Mouse (Mus musculus) heart, embryonic 12.5 days (tissue): ENCODE results near the gene Tubgcp2. TPM values are rescaled to one million over a fixed set of nuclear protein-coding genes. Genes with fewer than 3 reads are reported as not detected.

Source experiments
- ATAC-seq: fragments of 200-750 bp; cut with Nextera tagmentation; 2 replicates; pipeline ENCODE4 v1.8.0; 2017; ENCODE audit warnings: moderate TSS enrichment, moderate library complexity; ENCODE audit not compliant: insufficient number of reproducible peaks, low FRiP score
- H3K27ac ChIP-seq: fragments of 300-500 bp; sonication (generic); 2 replicates; pipeline ENCODE4 v1.5.1; 2016; ENCODE audit warnings: mild to moderate bottlenecking, moderate library complexity; ENCODE audit not compliant: poor library complexity, severe bottlenecking
- H3K27me3 ChIP-seq: fragments of 300-500 bp; sonication (generic); replicated peaks from 2 replicates; pipeline ENCODE4 v1.6.1; 2016; ENCODE audit warnings: mild to moderate bottlenecking, moderate library complexity
- H3K36me3 ChIP-seq: fragments of 300-500 bp; sonication (generic); 2 replicates; pipeline ENCODE4 v1.6.1; 2016; ENCODE audit warnings: mild to moderate bottlenecking, moderate library complexity
- H3K4me1 ChIP-seq: fragments of 300-500 bp; sonication (generic); replicated peaks from 2 replicates; pipeline ENCODE4 v1.6.1; 2016; ENCODE audit warnings: mild to moderate bottlenecking
- H3K4me2 ChIP-seq: fragments of 300-500 bp; sonication (generic); 2 replicates; pipeline ENCODE4 v1.6.1; 2016; ENCODE audit warnings: mild to moderate bottlenecking, moderate library complexity
- H3K4me3 ChIP-seq: fragments of 300-500 bp; sonication (generic); 2 replicates; pipeline ENCODE4 v1.5.1; 2016; ENCODE audit warnings: mild to moderate bottlenecking
- H3K9ac ChIP-seq: fragments of 300-500 bp; sonication (generic); 2 replicates; pipeline ENCODE4 v1.6.1; 2016; ENCODE audit warnings: mild to moderate bottlenecking, moderate library complexity
- H3K9me3 ChIP-seq: fragments of 300-500 bp; sonication (generic); replicated peaks from 2 replicates; pipeline ENCODE4 v1.6.1; 2016; ENCODE audit warnings: mild to moderate bottlenecking, moderate library complexity
- WGBS: fragments of 180-500 bp; shearing (Covaris S2); methylation state at CpG from one replicate; pipeline ENCODE4 v1.1.7; 2016; 5-methylcytosine and 5-hydroxymethylcytosine counted together
- polyA plus RNA-seq: library from polyadenylated mRNA; unstranded; fragments of >200 nt; fragmentation: Nextera tagmentation; extraction: Ambion mirVana; gene quantifications from 2 replicates; pipeline ENCODE4 v1.2.1, GENCODE M21; 2016

The Tubgcp2 gene
- 41.4 and 41.7 TPM in 2 replicates for polyA plus RNA-seq

- peak within 1 kb of the TSS; percentile 78 for H3K27ac ChIP-seq
- 1% methylated on average over 69 of the region's 69 CpGs for WGBS
- peak within 1 kb of the TSS; percentile 73 for H3K4me3 ChIP-seq
- H3K27me3 ChIP-seq = no peaks in the 10 kb centered on the region
- no peaks in the 10 kb centered on the region for H3K9me3 ChIP-seq
- peaks cover 41% of the 10 kb centered on the region for H3K36me3 ChIP-seq
- peak within 1 kb of the TSS; percentile 81 for H3K4me2 ChIP-seq
- peak within 1 kb of the TSS; percentile 91 for H3K9ac ChIP-seq
- peaks cover 19% of the 10 kb centered on the region for H3K4me1 ChIP-seq
- ATAC-seq = peak; percentile 99
Measured at GRCm38 (mm10) chr7:140036281-140037170, at the start of gene Tubgcp2, which contains the start of gene Zfp511. Gene Tubgcp2, minus strand, starts transcription at chr7:140036669. Gene Zfp511, plus strand, starts transcription at chr7:140036391.

GRCm38 (mm10) chr7:140082242-140082678, 45.8 kb upstream of the Tubgcp2 start, which contains the start of gene Caly:
Gene Caly, minus strand, starts transcription at chr7:140082548.
- H3K9ac ChIP-seq = no peak within 1 kb of the TSS
- no peaks in the 10 kb centered on the region for H3K9me3 ChIP-seq
- peaks cover 56% of the 10 kb centered on the region for H3K27me3 ChIP-seq
- 0 out of 2 replicates have a peak, but pooled peaks cover 7% of the 10 kb centered on the region for H3K4me1 ChIP-seq
- 9% methylated on average over 18 of the region's 18 CpGs for WGBS
- no peaks in the 10 kb centered on the region for H3K36me3 ChIP-seq
- 0 out of 2 replicates have a peak, but pooled peaks have one; percentile 23 for ATAC-seq
- H3K4me2 ChIP-seq = no peak within 1 kb of the TSS
- H3K27ac ChIP-seq = no peak within 1 kb of the TSS
- H3K4me3 ChIP-seq = no peak within 1 kb of the TSS

GRCm38 (mm10) chr7:140081408-140082241, 45.2 kb upstream of the Tubgcp2 start:
- Histone ChIP-seq H3K27me3 (peaks cover 56% of the 10 kb centered on the region), H3K36me3 (no peaks in the 10 kb centered on the region), H3K4me3 (no peak overlapping the region), H3K9ac (no peak overlapping the region), H3K4me2 (no peak overlapping the region), H3K27ac (no peak overlapping the region), H3K4me1 (0 out of 2 replicates have a peak, but pooled peaks cover 7% of the 10 kb centered on the region), H3K9me3 (no peaks in the 10 kb centered on the region)
- no peak for ATAC-seq
- 23% methylated on average over 20 of the region's 20 CpGs for WGBS

GRCm38 (mm10) chr7:140080503-140081156, 44.2 kb upstream of the Tubgcp2 start:
- peaks cover 56% of the 10 kb centered on the region for H3K27me3 ChIP-seq
- H3K4me2 ChIP-seq = peak overlapping the region; percentile 46
- 5% methylated on average over 24 of the region's 24 CpGs for WGBS
- no peaks in the 10 kb centered on the region for H3K36me3 ChIP-seq
- H3K4me1 ChIP-seq = 0 out of 2 replicates have a peak, but pooled peaks cover 7% of the 10 kb centered on the region
- H3K9me3 ChIP-seq = peaks cover 4% of the 10 kb centered on the region; the same call in 1 of the 2 replicates
- H3K4me3 ChIP-seq = peak overlapping the region; percentile 26
- H3K9ac ChIP-seq = no peak overlapping the region; the same call in 1 of the 2 replicates
- no peak overlapping the region for H3K27ac ChIP-seq
- peak; percentile 73 for ATAC-seq

GRCm38 (mm10) chr7:140078711-140079110, 42.2 kb upstream of the Tubgcp2 start:
- no peak overlapping the region for H3K4me2 ChIP-seq
- peaks cover 67% of the 10 kb centered on the region for H3K27me3 ChIP-seq
- no peak for ATAC-seq
- no peak overlapping the region for H3K4me3 ChIP-seq
- H3K9me3 ChIP-seq = peaks cover 5% of the 10 kb centered on the region; the same call in 1 of the 2 replicates
- H3K9ac ChIP-seq = no peak overlapping the region
- H3K27ac ChIP-seq = no peak overlapping the region
- no peaks in the 10 kb centered on the region for H3K36me3 ChIP-seq
- H3K4me1 ChIP-seq = 0 out of 2 replicates have a peak, but pooled peaks cover 7% of the 10 kb centered on the region
- 4% methylated on average over 5 of the region's 5 CpGs for WGBS

- Histone ChIP-seq H3K9ac (no peak overlapping the region), H3K36me3 (no peaks in the 10 kb centered on the region), H3K4me3 (no peak overlapping the region), H3K9me3 (peaks cover 5% of the 10 kb centered on the region; the same call in 1 of the 2 replicates), H3K27ac (no peak overlapping the region), H3K27me3 (peaks cover 70% of the 10 kb centered on the region), H3K4me2 (no peak overlapping the region), H3K4me1 (0 out of 2 replicates have a peak, but pooled peaks cover 7% of the 10 kb centered on the region)
- no peak for ATAC-seq
- WGBS = 67% methylated on average over 6 of the region's 6 CpGs
Measured at GRCm38 (mm10) chr7:140077698-140078097, 41.2 kb upstream of the Tubgcp2 start.

- ATAC-seq = peak; percentile 51; the same call in 1 of the 2 replicates
- Histone ChIP-seq H3K4me1 (peaks cover 8% of the 10 kb centered on the region; the same call in 1 of the 2 replicates), H3K9me3 (peaks cover 3% of the 10 kb centered on the region; the same call in 1 of the 2 replicates), H3K27me3 (peaks cover 80% of the 10 kb centered on the region), H3K27ac (no peak overlapping the region), H3K4me2 (peak overlapping the region; percentile 77), H3K9ac (peak overlapping the region; percentile 66), H3K36me3 (no peaks in the 10 kb centered on the region), H3K4me3 (peak overlapping the region; percentile 45)
- 22% methylated on average over 39 of the region's 39 CpGs for WGBS
Measured at GRCm38 (mm10) chr7:140070042-140070711, 33.7 kb upstream of the Tubgcp2 start.

GRCm38 (mm10) chr7:140067397-140067796, 30.9 kb upstream of the Tubgcp2 start:
- H3K27me3 ChIP-seq = peaks cover 84% of the 10 kb centered on the region
- no peak overlapping the region for H3K9ac ChIP-seq
- H3K9me3 ChIP-seq = peaks cover 3% of the 10 kb centered on the region; the same call in 1 of the 2 replicates
- H3K4me3 ChIP-seq = no peak overlapping the region
- 56% methylated on average over 6 of the region's 6 CpGs for WGBS
- no peak overlapping the region for H3K4me2 ChIP-seq
- H3K36me3 ChIP-seq = no peaks in the 10 kb centered on the region
- H3K4me1 ChIP-seq = peaks cover 8% of the 10 kb centered on the region; the same call in 1 of the 2 replicates
- ATAC-seq = no peak
- H3K27ac ChIP-seq = no peak overlapping the region

- peaks cover 14% of the 10 kb centered on the region for H3K4me1 ChIP-seq
- H3K9ac ChIP-seq = no peak overlapping the region
- peaks cover 3% of the 10 kb centered on the region; the same call in 1 of the 2 replicates for H3K9me3 ChIP-seq
- H3K4me2 ChIP-seq = no peak overlapping the region
- peaks cover 94% of the 10 kb centered on the region for H3K27me3 ChIP-seq
- H3K36me3 ChIP-seq = no peaks in the 10 kb centered on the region
- WGBS = 20% methylated on average over 7 of the region's 7 CpGs
- ATAC-seq = no peak
- no peak overlapping the region for H3K27ac ChIP-seq
- no peak overlapping the region for H3K4me3 ChIP-seq
Measured at GRCm38 (mm10) chr7:140063092-140063491, 26.6 kb upstream of the Tubgcp2 start.

- peaks cover 97% of the 10 kb centered on the region for H3K27me3 ChIP-seq
- H3K9me3 ChIP-seq = peaks cover 3% of the 10 kb centered on the region; the same call in 1 of the 2 replicates
- H3K36me3 ChIP-seq = no peaks in the 10 kb centered on the region
- H3K9ac ChIP-seq = no peak overlapping the region
- H3K27ac ChIP-seq = no peak overlapping the region
- H3K4me2 ChIP-seq = no peak overlapping the region
- peaks cover 18% of the 10 kb centered on the region for H3K4me1 ChIP-seq
- no peak for ATAC-seq
- H3K4me3 ChIP-seq = no peak overlapping the region
- WGBS = 13% methylated on average over 11 of the region's 11 CpGs
Measured at GRCm38 (mm10) chr7:140062307-140062706, 25.8 kb upstream of the Tubgcp2 start.
